14 mouse cellular contexts compared by ENCODE assay signal in genomic region chr6:142459017-142459678, GRCm38 (mm10). TPM values are rescaled to one million over a fixed set of nuclear protein-coding genes. Genes with fewer than 3 reads are reported as not detected.
A peak's percentile ranks its signal among the peaks of the same experiment; 100 is the strongest.
DNase-seq lines count a peak whose midpoint lies in the region; ATAC-seq and TF ChIP-seq lines count a peak whose summit lies in the region.
"Had no signal": no experiment of that assay in that cellular context is flagged by ENCODE, and none has a peak within 500 bp of the region (broad histone marks: within the 10 kb centered on the region; RNA-seq: fewer than 3 reads in every experiment).

No protein-coding gene starts in this region.

- intact Hi-C loops in heart, adult 2 months (cut with DNase I), result no loop called here
- intact Hi-C loops in left cerebral cortex, postnatal 14 days (cut with DNase I), result no loop called here

- no peak for TF ChIP-seq EP300 in liver, embryonic 14.5 days (IDR thresholded peaks at IDR 0.05; ENCODE audit: low read depth)
- no peak for TF ChIP-seq EP300 in heart, adult 2 months (IDR thresholded peaks at IDR 0.05; ENCODE audit: insufficient read depth, low read depth, low read length)

- WGBS in hindbrain, embryonic 12.5 days, result 69% methylated on average over 14 of the region's 14 CpGs
- 53% methylated on average over 14 of the region's 14 CpGs for WGBS in liver, embryonic 14.5 days (ENCODE audit: insufficient replicate concordance)
- whole genome bisulfite sequencing in neural tube, embryonic 14.5 days, result 60% methylated on average over 14 of the region's 14 CpGs
- WGBS in heart, adult 2 months, result 79% methylated on average over 14 of the region's 14 CpGs

- peaks cover 10% of the 10 kb centered on the region for H3K4me1 ChIP-seq in hindbrain, embryonic 12.5 days
- H3K4me1 ChIP-seq in liver, embryonic 14.5 days (replicated peaks; ENCODE audit: control insufficient read depth in 2 of 2, insufficient read depth in 2 of 2, low read length in 1 of 2), result no peaks in the 10 kb centered on the region
- no peaks in the 10 kb centered on the region for H3K4me1 ChIP-seq in neural tube, embryonic 14.5 days (ENCODE audit: control insufficient read depth, insufficient read depth, low read length)
- no peaks in the 10 kb centered on the region for H3K4me1 ChIP-seq in heart, adult 2 months (ENCODE audit: control insufficient read depth, insufficient read depth, low read length)
- H3K4me1 ChIP-seq: limb, embryonic 12.5 days had no signal

- no peaks in the 10 kb centered on the region for H3K79me2 ChIP-seq in heart, adult 2 months (replicated peaks; ENCODE audit: control insufficient read depth, insufficient read depth, low read length)

- no peak overlapping the region for H3K27ac ChIP-seq in hindbrain, embryonic 12.5 days
- H3K27ac ChIP-seq in liver, embryonic 14.5 days, result no peak overlapping the region
- no peak overlapping the region for H3K27ac ChIP-seq in neural tube, embryonic 14.5 days (ENCODE audit: low read depth, low read length)
- H3K27ac ChIP-seq in heart, adult 2 months, result no peak overlapping the region
- H3K27ac ChIP-seq: limb, embryonic 12.5 days; macrophage had no signal

- TF ChIP-seq POLR2A in brain, embryonic 14.5 days (IDR thresholded peaks at IDR 0.05; ENCODE audit: borderline replicate concordance, extremely low read depth, insufficient read depth, insufficient read length, poor library complexity, severe bottlenecking), result no peak
- no peak for TF ChIP-seq POLR2A in heart, adult 2 months (IDR thresholded peaks at IDR 0.05; ENCODE audit: insufficient read depth, low read depth, low read length)

- H3K36me3 ChIP-seq in hindbrain, embryonic 12.5 days, result no peaks in the 10 kb centered on the region
- no peaks in the 10 kb centered on the region; the same call in 1 of the 2 replicates for H3K36me3 ChIP-seq in liver, embryonic 14.5 days (replicated peaks; ENCODE audit: control insufficient read depth, insufficient read depth, low read depth)
- no peaks in the 10 kb centered on the region for H3K36me3 ChIP-seq in neural tube, embryonic 14.5 days (ENCODE audit: control insufficient read depth, insufficient read depth, low read length)
- no peaks in the 10 kb centered on the region for H3K36me3 ChIP-seq in heart, adult 2 months (ENCODE audit: control insufficient read depth, insufficient read depth, low read length)
- H3K36me3 ChIP-seq: limb, embryonic 12.5 days had no signal

- no peak for TF ChIP-seq CTCF in brain, embryonic 14.5 days (IDR thresholded peaks at IDR 0.05; ENCODE audit: borderline replicate concordance, extremely low read depth, insufficient read depth, insufficient read length)
- no peak for TF ChIP-seq CTCF in liver, embryonic 14.5 days (IDR thresholded peaks at IDR 0.05; ENCODE audit: low read depth)
- no peak for TF ChIP-seq CTCF in heart, adult 2 months (IDR thresholded peaks at IDR 0.05)

- H3K9me3 ChIP-seq in hindbrain, embryonic 12.5 days (replicated peaks), result no peaks in the 10 kb centered on the region
- no peaks in the 10 kb centered on the region for H3K9me3 ChIP-seq in liver, embryonic 14.5 days (ENCODE audit: control insufficient read depth, low read length)
- no peaks in the 10 kb centered on the region for H3K9me3 ChIP-seq in neural tube, embryonic 14.5 days (ENCODE audit: control insufficient read depth, low read length)
- H3K9me3 ChIP-seq: limb, embryonic 12.5 days had no signal

- H3K27me3 ChIP-seq in hindbrain, embryonic 12.5 days, result no peaks in the 10 kb centered on the region
- no peaks in the 10 kb centered on the region for H3K27me3 ChIP-seq in liver, embryonic 14.5 days (ENCODE audit: control insufficient read depth, insufficient read depth, low read length)
- no peaks in the 10 kb centered on the region for H3K27me3 ChIP-seq in neural tube, embryonic 14.5 days (ENCODE audit: control insufficient read depth, insufficient read depth, low read length)
- H3K27me3 ChIP-seq in heart, adult 2 months (ENCODE audit: control insufficient read depth, insufficient read depth, low read length), result no peaks in the 10 kb centered on the region
- H3K27me3 ChIP-seq: CH12.LX; limb, embryonic 12.5 days had no signal

- peak; percentile 69 for ATAC-seq in hindbrain, embryonic 12.5 days (ENCODE audit: low FRiP score)
- peak; percentile 41; the same call in 1 of the 2 replicates for ATAC-seq in liver, embryonic 14.5 days (ENCODE audit: insufficient read depth)
- ATAC-seq in neural tube, embryonic 14.5 days (ENCODE audit: low read depth), result peak; percentile 43; the same call in 1 of the 2 replicates

- H3K4me3 ChIP-seq in hindbrain, embryonic 12.5 days, result no peak overlapping the region
- H3K4me3 ChIP-seq in liver, embryonic 14.5 days (ENCODE audit: insufficient read depth in 1 of 2, low read depth in 2 of 2, low read length in 2 of 2), result no peak overlapping the region
- no peak overlapping the region for H3K4me3 ChIP-seq in neural tube, embryonic 14.5 days (ENCODE audit: low read depth, low read length)
- H3K4me3 ChIP-seq in heart, adult 2 months, result no peak overlapping the region
- H3K4me3 ChIP-seq: limb, embryonic 12.5 days had no signal

- H3K4me2 ChIP-seq in hindbrain, embryonic 12.5 days (replicated peaks), result no peak overlapping the region; the same call in 1 of the 2 replicates
- H3K4me2 ChIP-seq in liver, embryonic 14.5 days (ENCODE audit: low read depth), result no peak overlapping the region
- no peak overlapping the region for H3K4me2 ChIP-seq in neural tube, embryonic 14.5 days (ENCODE audit: low read depth, low read length)
- H3K4me2 ChIP-seq: limb, embryonic 12.5 days had no signal

- no peak overlapping the region for H3K9ac ChIP-seq in hindbrain, embryonic 12.5 days
- H3K9ac ChIP-seq in liver, embryonic 14.5 days (replicated peaks), result no peak overlapping the region
- H3K9ac ChIP-seq in neural tube, embryonic 14.5 days (replicated peaks; ENCODE audit: low read depth, low read length), result no peak overlapping the region
- no peak overlapping the region for H3K9ac ChIP-seq in heart, adult 2 months (ENCODE audit: low read depth, low read length)
- H3K9ac ChIP-seq: limb, embryonic 12.5 days had no signal

- DNase-seq in brain, embryonic 14.5 days (ENCODE audit: low read depth), result peak; percentile 54
- no peak for DNase-seq in liver, embryonic 14.5 days (ENCODE audit: low read depth in 3 of 3, low spot score in 3 of 3)
- no peak for DNase-seq in heart, adult 2 months
- no peak for DNase-seq in frontal cortex, adult 2 months (ENCODE audit: extremely low spot score in 1 of 2, low spot score in 1 of 2)
- DNase-seq in left cerebral cortex, postnatal 14 days (ENCODE audit: low spot score in 2 of 2), result no peak
- DNase-seq: heart, postnatal 36 days; kidney, postnatal 14 days had no signal

RNA-seq across cellular contexts. Expression of gene Gys2, which starts 13.8 kb away (rescaled TPM):
- not detected in 2 replicates for polyA plus RNA-seq in brain, embryonic 14.5 days (2012; rRNA removed)
- 0.50 TPM in 1 of 2 replicates, not detected in the other for polyA plus RNA-seq in hindbrain, embryonic 12.5 days (2016; fragmentation: Nextera tagmentation; extraction: Ambion mirVana)
- polyA plus RNA-seq in liver, embryonic 14.5 days (2012; rRNA removed), result 20.9 and 22.4 TPM in 2 replicates
- polyA plus RNA-seq in liver, embryonic 14.5 days (2014; fragmentation: Nextera tagmentation; extraction: Ambion mirVana), result 38.8 and 43.6 TPM in 2 replicates
- not detected in 2 replicates for polyA plus RNA-seq in neural tube, embryonic 14.5 days (2014; fragmentation: Nextera tagmentation; extraction: Ambion mirVana)
- total RNA-seq in heart, adult 2 months (2021), result under 1 TPM; 0.09 to 0.39 TPM
- 0.50 and 1.0 TPM in 2 replicates for polyA plus RNA-seq in heart, adult 2 months (2012; rRNA removed)
- polyA plus RNA-seq in frontal cortex, adult 2 months (2012; rRNA removed), result 0.06 and 0.08 TPM in 2 replicates
- total RNA-seq in left cerebral cortex, postnatal 14 days (2021), result not detected
- total RNA-seq: CH12.LX had no signal
- polyA plus RNA-seq: cortical plate, adult 2 months; limb, embryonic 12.5 days; macrophage; Patski had no signal

RNA-seq across cellular contexts. Expression of gene Spx, which starts 45.9 kb away (rescaled TPM):
- polyA plus RNA-seq in brain, embryonic 14.5 days (2012; rRNA removed), result 9.7 and 13.7 TPM in 2 replicates
- 2.9 and 6.9 TPM in 2 replicates for polyA plus RNA-seq in hindbrain, embryonic 12.5 days (2016; fragmentation: Nextera tagmentation; extraction: Ambion mirVana)
- 0.41 and 0.65 TPM in 2 replicates for polyA plus RNA-seq in liver, embryonic 14.5 days (2012; rRNA removed)
- polyA plus RNA-seq in liver, embryonic 14.5 days (2014; fragmentation: Nextera tagmentation; extraction: Ambion mirVana), result 0.20 and 0.29 TPM in 2 replicates
- 1.4 and 1.9 TPM in 2 replicates for polyA plus RNA-seq in neural tube, embryonic 14.5 days (2014; fragmentation: Nextera tagmentation; extraction: Ambion mirVana)
- not detected for total RNA-seq in heart, adult 2 months (2021)
- 0.18 and 0.25 TPM in 2 replicates for polyA plus RNA-seq in heart, adult 2 months (2012; rRNA removed)
- polyA plus RNA-seq in frontal cortex, adult 2 months (2012; rRNA removed), result 9.3 and 10.8 TPM in 2 replicates
- 1 to 10 TPM in 1 of 2 experiments, under 1 TPM in 1; 0.92 to 2.1 TPM for total RNA-seq in left cerebral cortex, postnatal 14 days (2021)
- total RNA-seq: heart, postnatal 36 days had no signal
- polyA plus RNA-seq: macrophage had no signal

RNA-seq across cellular contexts. Expression of gene Ldhb, which starts 48.6 kb away (rescaled TPM):
- polyA plus RNA-seq in brain, embryonic 14.5 days (2012; rRNA removed), result 357 and 408 TPM in 2 replicates
- polyA plus RNA-seq in hindbrain, embryonic 12.5 days (2016; fragmentation: Nextera tagmentation; extraction: Ambion mirVana), result 385 and 413 TPM in 2 replicates
- 13.7 and 16.0 TPM in 2 replicates for polyA plus RNA-seq in liver, embryonic 14.5 days (2012; rRNA removed)
- polyA plus RNA-seq in liver, embryonic 14.5 days (2014; fragmentation: Nextera tagmentation; extraction: Ambion mirVana), result 20.8 and 22.3 TPM in 2 replicates
- polyA plus RNA-seq in neural tube, embryonic 14.5 days (2014; fragmentation: Nextera tagmentation; extraction: Ambion mirVana), result 568 and 607 TPM in 2 replicates
- 1,000 to 10,000 TPM; 2,754 to 3,232 TPM for total RNA-seq in heart, adult 2 months (2021)
- 2,197 and 2,972 TPM in 2 replicates for polyA plus RNA-seq in heart, adult 2 months (2012; rRNA removed)
- polyA plus RNA-seq in frontal cortex, adult 2 months (2012; rRNA removed), result 1,262 and 1,369 TPM in 2 replicates
- 100 to 1,000 TPM; 689 to 743 TPM for total RNA-seq in left cerebral cortex, postnatal 14 days (2021)

Comparison
In these comparisons a context has a peak if more than half of its experiments do, and no peak if none do; other contexts are left out.
1. RNA of gene Gys2, which starts 13.8 kb away (polyA plus RNA-seq): 20.9 to 43.6 TPM in liver, embryonic 14.5 days; 0.50 to 1.0 TPM in heart, adult 2 months, 0.06 to 0.08 TPM in frontal cortex, adult 2 months, not detected in neural tube, embryonic 14.5 days, not detected in brain, embryonic 14.5 days and 0.50 TPM in hindbrain, embryonic 12.5 days; every median in the first group is over 10 times any median in the second.
2. RNA of gene Ldhb, which starts 48.6 kb away (polyA plus RNA-seq): 2,197 to 2,972 TPM in heart, adult 2 months, 1,262 to 1,369 TPM in frontal cortex, adult 2 months, 568 to 607 TPM in neural tube, embryonic 14.5 days, 385 to 413 TPM in hindbrain, embryonic 12.5 days and 357 to 408 TPM in brain, embryonic 14.5 days; 13.7 to 22.3 TPM in liver, embryonic 14.5 days; every median in the first group is over 10 times any median in the second.
3. Peak in every context shown above with its lines, with median percentiles within 50 percentile points of each other: ATAC-seq.